Mouse (Mus musculus) bone marrow, adult 2 months (tissue): ENCODE measurements around the gene Bglap3.

Experiments used
- CTCF ChIP-seq: fragments of 200-500 bp; IDR thresholded peaks from 2 replicates; pipeline ENCODE4 v1.5.1; 2011; ENCODE audit warnings: low read length, control low read depth; ENCODE audit not compliant: control insufficient read depth, insufficient read depth
- POLR2A ChIP-seq: fragments of 200-500 bp; IDR thresholded peaks from 2 replicates; pipeline ENCODE4 v1.6.1; 2011; ENCODE audit warnings: low read depth, mild to moderate bottlenecking, control low read depth, low read length, borderline replicate concordance; ENCODE audit not compliant: control insufficient read depth

DNA sequence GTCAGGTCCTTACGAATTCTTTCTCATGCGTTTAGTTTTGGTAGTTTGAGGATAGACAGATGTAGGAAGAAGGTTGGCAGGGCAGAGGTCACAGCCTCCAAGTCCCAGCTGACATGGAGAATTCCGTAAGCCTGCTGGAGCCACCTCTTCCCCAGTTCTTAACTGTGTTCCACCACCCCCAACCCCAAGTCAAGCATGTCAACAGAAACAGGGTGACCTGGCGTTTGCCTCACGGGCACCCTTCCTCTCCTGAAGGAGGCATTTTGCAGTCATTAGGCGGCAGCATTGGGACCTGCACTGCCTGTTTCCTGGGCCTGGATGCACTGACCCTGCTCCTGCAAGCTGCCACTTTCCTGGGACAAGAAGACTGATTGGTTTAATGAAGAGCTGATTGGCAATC lies 45.5 kb upstream of the Bglap3 start:
- TF ChIP-seq POLR2A = no peak
- TF ChIP-seq CTCF = no peak
